Mouse (Mus musculus): ENCODE data around the gene Olfr63.
"Not testable (repeated sequence)": the region's sequence is repeated elsewhere in the genome, so short reads cannot be mapped to it uniquely, and the experiment has no call there.

GRCm38 (mm10) chr17:33254530-33255318 is 9.8 kb upstream of the Olfr63 start, which contains the start of gene Zfp955a:
- not testable (repeated sequence) for TF ChIP-seq CTCF, EP300 (IDR thresholded peaks at IDR 0.05; ENCODE audit: low read depth)
